Mouse (Mus musculus) kidney, postnatal 0 days (tissue): Measurements from ENCODE around the gene Hpse. TPM values are rescaled to one million over a fixed set of nuclear protein-coding genes. Genes with fewer than 3 reads are reported as not detected.
A peak's percentile ranks its signal among the peaks of the same experiment; 100 is the strongest.

ENCODE experiments used
- ATAC-seq: fragments of 200-750 bp; cut with Nextera tagmentation; replicated peaks from 2 replicates; pipeline ENCODE4 v1.8.0; 2017; ENCODE audit warnings: low read depth, moderate number of reproducible peaks, moderate TSS enrichment, moderate library complexity; ENCODE audit not compliant: low FRiP score
- DNase-seq: peaks from one replicate; pipeline ENCODE4 v3.0.0-alpha.2; 2016; ENCODE audit warnings: low spot score
- H3K27ac ChIP-seq: fragments of 300-500 bp; sonication (generic); 2 replicates; pipeline ENCODE4 v1.5.1; 2014; ENCODE audit warnings: mild to moderate bottlenecking
- H3K27me3 ChIP-seq: fragments of 300-500 bp; sonication (generic); 2 replicates; pipeline ENCODE4 v1.6.1; 2014; ENCODE audit warnings: low read length, mixed read lengths; ENCODE audit not compliant: insufficient read depth
- H3K36me3 ChIP-seq: fragments of 300-500 bp; sonication (generic); 2 replicates; pipeline ENCODE4 v1.6.1; 2014; ENCODE audit warnings: low read length, mixed read lengths; ENCODE audit not compliant: insufficient read depth
- H3K4me1 ChIP-seq: fragments of 300-500 bp; sonication (generic); replicated peaks from 2 replicates; pipeline ENCODE4 v1.6.1; 2014; ENCODE audit warnings: antibody characterized with exemption, low read length, mixed read lengths; ENCODE audit not compliant: insufficient read depth
- H3K4me2 ChIP-seq: fragments of 300-500 bp; sonication (generic); 2 replicates; pipeline ENCODE4 v1.6.1; 2014; ENCODE audit warnings: mild to moderate bottlenecking, low read length, moderate library complexity, mixed read lengths
- H3K4me3 ChIP-seq: fragments of 300-500 bp; sonication (generic); replicated peaks from 2 replicates; pipeline ENCODE4 v1.5.1; 2014; ENCODE audit warnings: low read depth, low read length
- H3K9ac ChIP-seq: fragments of 300-500 bp; sonication (generic); 2 replicates; pipeline ENCODE4 v1.6.1; 2014; ENCODE audit warnings: low read depth, low read length
- H3K9me3 ChIP-seq: fragments of 300-500 bp; sonication (generic); replicated peaks from 2 replicates; pipeline ENCODE4 v1.6.1; 2016; ENCODE audit warnings: low read length, inconsistent platforms, mixed read lengths
- CTCF ChIP-seq: IDR thresholded peaks from 2 replicates; pipeline ENCODE4 v1.5.1; 2016; ENCODE audit warnings: antibody characterized with exemption, low read depth, mild to moderate bottlenecking, moderate library complexity
- WGBS: fragments of 180-500 bp; shearing (Covaris S2); extraction: QIAGEN DNeasy Blood & Tissue Kit; methylation state at CpG from one replicate; pipeline ENCODE4 v1.1.7; 2014; 5-methylcytosine and 5-hydroxymethylcytosine counted together
- polyA plus RNA-seq: library from polyadenylated mRNA; unstranded; fragments of >200 nt; fragmentation: Nextera tagmentation; extraction: Ambion mirVana; gene quantifications from 2 replicates; pipeline ENCODE4 v1.2.1, GENCODE M21; 2015

The Hpse gene
- polyA plus RNA-seq, 1 experiment from 2014 or later, result 2.4 TPM

GRCm38 (mm10) chr5:100638483-100638882 is 81.0 kb downstream of the Hpse start:
- no peak overlapping the region for H3K4me2 ChIP-seq
- ATAC-seq, result no peak
- no peaks in the 10 kb centered on the region for H3K9me3 ChIP-seq
- no peak overlapping the region for H3K4me3 ChIP-seq
- H3K36me3 ChIP-seq, result no peaks in the 10 kb centered on the region
- H3K27me3 ChIP-seq, result no peaks in the 10 kb centered on the region
- 81% methylated on average over 8 of the region's 8 CpGs for WGBS
- H3K4me1 ChIP-seq, result 0 out of 2 replicates have a peak, but pooled peaks cover under 1% of the 10 kb centered on the region
- H3K9ac ChIP-seq, result no peak overlapping the region
- no peak for DNase-seq
- no peak overlapping the region for H3K27ac ChIP-seq
- no peak for TF ChIP-seq CTCF

GRCm38 (mm10) chr5:100636794-100637544 is 82.5 kb downstream of the Hpse start:
- Histone ChIP-seq H3K9me3 (no peaks in the 10 kb centered on the region), H3K27me3 (no peaks in the 10 kb centered on the region), H3K4me3 (no peak overlapping the region), H3K4me1 (no peaks in the 10 kb centered on the region), H3K27ac (no peak overlapping the region; the same call in 1 of the 2 replicates), H3K36me3 (no peaks in the 10 kb centered on the region), H3K9ac (no peak overlapping the region), H3K4me2 (no peak overlapping the region)
- WGBS, result 54% methylated on average over 8 of the region's 8 CpGs
- 0 out of 2 replicates have a peak, but pooled peaks have one; percentile 9 for TF ChIP-seq CTCF
- ATAC-seq, result peak; percentile 45; the same call in 1 of the 2 replicates
- DNase-seq, result peak; percentile 79

GRCm38 (mm10) chr5:100635908-100636307 is 83.6 kb downstream of the Hpse start:
- 96% methylated on average over 4 of the region's 4 CpGs for WGBS

GRCm38 (mm10) chr5:100634885-100635478 is 84.5 kb downstream of the Hpse start:
- Histone ChIP-seq H3K4me2 (no peak overlapping the region), H3K36me3 (no peaks in the 10 kb centered on the region), H3K27ac (no peak overlapping the region), H3K9ac (no peak overlapping the region), H3K4me3 (no peak overlapping the region), H3K27me3 (no peaks in the 10 kb centered on the region), H3K9me3 (no peaks in the 10 kb centered on the region), H3K4me1 (no peaks in the 10 kb centered on the region)
- 82% methylated on average over 8 of the region's 8 CpGs for WGBS
- DNase-seq (no peak), ATAC-seq (no peak)
- TF ChIP-seq CTCF, result no peak

More at GRCm38 (mm10) chr5:100635908-100636307, 83.6 kb downstream of the Hpse start:
- Histone ChIP-seq H3K36me3 (no peaks in the 10 kb centered on the region), H3K27me3 (no peaks in the 10 kb centered on the region), H3K4me2 (no peak overlapping the region), H3K4me3 (no peak overlapping the region), H3K9ac (no peak overlapping the region), H3K27ac (no peak overlapping the region), H3K4me1 (no peaks in the 10 kb centered on the region), H3K9me3 (no peaks in the 10 kb centered on the region)
- TF ChIP-seq CTCF, result no peak
- ATAC-seq, result no peak
- no peak for DNase-seq

GRCm38 (mm10) chr5:100632540-100633129 is 86.9 kb downstream of the Hpse start:
- Histone ChIP-seq H3K27me3 (no peaks in the 10 kb centered on the region), H3K27ac (no peak overlapping the region), H3K4me2 (no peak overlapping the region), H3K36me3 (no peaks in the 10 kb centered on the region), H3K9me3 (no peaks in the 10 kb centered on the region), H3K4me3 (no peak overlapping the region), H3K4me1 (no peaks in the 10 kb centered on the region), H3K9ac (no peak overlapping the region)
- WGBS, result 79% methylated on average over 8 of the region's 8 CpGs
- peak; percentile 45 for DNase-seq
- TF ChIP-seq CTCF, result no peak
- ATAC-seq, result peak; percentile 85

Other genes with a start within 250 kb of the Hpse start
- 8.6 and 9.2 TPM in 2 replicates for gene Lin54, start 219.1 kb downstream of the Hpse start, polyA plus RNA-seq
- 142 and 156 TPM in 2 replicates for gene Cops4, start 201.4 kb downstream of the Hpse start, polyA plus RNA-seq
- gene Plac8, start 147.5 kb downstream of the Hpse start, polyA plus RNA-seq, result 146 and 169 TPM in 2 replicates
- gene Coq2, start 44.6 kb downstream of the Hpse start, polyA plus RNA-seq, result 62.0 and 64.6 TPM in 2 replicates
- gene Helq, start 78.9 kb upstream of the Hpse start, polyA plus RNA-seq, result 9.5 and 9.6 TPM in 2 replicates
- gene Mrps18c, start 78.9 kb upstream of the Hpse start, polyA plus RNA-seq, result 187 and 217 TPM in 2 replicates
- gene Abraxas1, start 101.2 kb upstream of the Hpse start, polyA plus RNA-seq, result 24.7 and 25.0 TPM in 2 replicates
- 1.6 and 2.6 TPM in 2 replicates for gene Gpat3, start 126.0 kb upstream of the Hpse start, polyA plus RNA-seq